ENCODE assay signal across 8 mouse cellular contexts in the genomic region with DNA sequence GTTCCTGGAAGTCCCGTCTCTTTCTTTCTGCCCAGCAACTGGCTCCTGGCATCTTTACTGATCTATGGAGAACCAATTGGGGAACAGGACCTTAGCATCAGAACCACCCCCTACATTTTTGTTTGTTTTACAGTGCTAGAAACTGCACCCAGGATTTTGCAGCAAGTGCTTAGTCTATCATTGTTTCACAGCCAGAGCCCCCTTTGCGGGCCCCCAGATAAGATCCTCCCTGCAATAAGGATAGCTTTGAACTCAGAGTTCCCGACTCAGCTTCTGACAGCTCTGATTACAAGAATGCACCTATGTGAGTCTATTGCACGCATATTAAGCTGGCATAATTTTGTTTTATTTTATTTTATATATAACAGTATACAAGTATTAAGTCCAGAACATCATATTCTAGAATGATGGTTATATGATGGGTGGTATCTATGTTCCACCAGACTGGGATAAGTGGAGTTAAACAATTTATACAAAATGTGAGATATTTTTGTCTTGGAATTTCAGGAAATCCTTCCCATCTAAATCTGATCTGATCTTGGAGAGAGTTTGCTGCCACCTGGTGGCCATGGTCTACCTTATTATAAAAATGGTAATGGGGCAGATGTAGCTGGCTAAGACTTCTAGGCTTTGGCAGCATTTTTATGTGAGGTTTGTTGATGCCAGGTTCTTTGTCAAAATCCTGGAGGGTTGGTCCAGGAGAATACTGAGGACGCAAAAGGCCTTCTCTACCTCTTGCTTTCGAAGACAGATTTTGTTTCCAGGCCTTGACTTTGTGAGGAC. TPM values are rescaled to one million over a fixed set of nuclear protein-coding genes. Genes with fewer than 3 reads are reported as not detected.
DNase-seq lines count a peak whose midpoint lies in the region; ATAC-seq and TF ChIP-seq lines count a peak whose summit lies in the region.

No protein-coding gene starts in this region.

- DNase-seq in A20 (ENCODE audit: low read depth, low spot score): peak; percentile 51
- DNase-seq in embryonic facial prominence, embryonic 14.5 days (ENCODE audit: low spot score): peak; percentile 87
- peak; percentile 83 for DNase-seq in kidney, postnatal 14 days
- no peak for DNase-seq in liver, embryonic 11.5 days (ENCODE audit: low spot score)
- DNase-seq in neural tube, embryonic 10.5 days (ENCODE audit: extremely low spot score, low spot score): peak; percentile 73
- peak; percentile 74 for DNase-seq in stomach, postnatal 0 days (ENCODE audit: low spot score)

- no peak overlapping the region for H3K9ac ChIP-seq in embryonic facial prominence, embryonic 14.5 days (ENCODE audit: low read depth, low read length)
- peak overlapping the region; percentile 44 for H3K9ac ChIP-seq in heart, embryonic 13.5 days
- H3K9ac ChIP-seq in liver, embryonic 11.5 days (ENCODE audit: low read depth, low read length): no peak overlapping the region
- no peak overlapping the region for H3K9ac ChIP-seq in stomach, postnatal 0 days (ENCODE audit: low read length)

- H3K36me3 ChIP-seq in embryonic facial prominence, embryonic 14.5 days (ENCODE audit: control insufficient read depth, insufficient read depth, low read length): peaks cover 16% of the 10 kb centered on the region; the same call in 1 of the 2 replicates
- H3K36me3 ChIP-seq in heart, embryonic 13.5 days: peaks cover 21% of the 10 kb centered on the region
- peaks cover 5% of the 10 kb centered on the region for H3K36me3 ChIP-seq in liver, embryonic 11.5 days (ENCODE audit: control insufficient read depth, insufficient read depth, low read length)
- H3K36me3 ChIP-seq in stomach, postnatal 0 days (ENCODE audit: control insufficient read depth, insufficient read depth, low read length): no peaks in the 10 kb centered on the region

- TF ChIP-seq POLR2A in bone marrow, adult 2 months (IDR thresholded peaks at IDR 0.05; ENCODE audit: borderline replicate concordance, control insufficient read depth, low read depth, low read length): no peak

- TF ChIP-seq EP300 in stomach, postnatal 0 days (optimal IDR thresholded peaks at IDR 0.05): no peak

- 0 out of 2 replicates have a peak, but pooled peaks have one; percentile 15 for TF ChIP-seq CTCF in bone marrow, adult 2 months (IDR thresholded peaks at IDR 0.05; ENCODE audit: control insufficient read depth, insufficient read depth, low read length)
- peak; percentile 86 for TF ChIP-seq CTCF in stomach, postnatal 0 days (IDR thresholded peaks at IDR 0.05; ENCODE audit: low read depth)

- no peak for ATAC-seq in embryonic facial prominence, embryonic 14.5 days (ENCODE audit: low read depth)
- ATAC-seq in heart, embryonic 13.5 days (ENCODE audit: extremely low read depth, insufficient number of reproducible peaks, low FRiP score, low TSS enrichment): no peak
- ATAC-seq in liver, embryonic 11.5 days (replicated peaks; ENCODE audit: low FRiP score): peak; percentile 68
- ATAC-seq in stomach, postnatal 0 days (ENCODE audit: low FRiP score, low TSS enrichment): peak; percentile 47; the same call in 1 of the 2 replicates

- no peaks in the 10 kb centered on the region for H3K27me3 ChIP-seq in embryonic facial prominence, embryonic 14.5 days (replicated peaks; ENCODE audit: control insufficient read depth, insufficient read depth, low read length)
- no peaks in the 10 kb centered on the region for H3K27me3 ChIP-seq in heart, embryonic 13.5 days (replicated peaks)
- no peaks in the 10 kb centered on the region for H3K27me3 ChIP-seq in liver, embryonic 11.5 days (replicated peaks; ENCODE audit: control insufficient read depth, insufficient read depth, low read length)
- no peaks in the 10 kb centered on the region for H3K27me3 ChIP-seq in stomach, postnatal 0 days (ENCODE audit: control insufficient read depth, insufficient read depth, low read length)

- 63% methylated on average over 6 of the region's 6 CpGs for WGBS in bone marrow, adult 2 months
- 68% methylated on average over 6 of the region's 6 CpGs for WGBS in embryonic facial prominence, embryonic 14.5 days
- WGBS in heart, embryonic 13.5 days: 50% methylated on average over 6 of the region's 6 CpGs
- WGBS in liver, embryonic 11.5 days: 62% methylated on average over 6 of the region's 6 CpGs
- 49% methylated on average over 6 of the region's 6 CpGs for WGBS in stomach, postnatal 0 days

- H3K4me2 ChIP-seq in embryonic facial prominence, embryonic 14.5 days (ENCODE audit: low read depth, low read length): no peak overlapping the region
- no peak overlapping the region for H3K4me2 ChIP-seq in heart, embryonic 13.5 days
- H3K4me2 ChIP-seq in liver, embryonic 11.5 days: peak overlapping the region; percentile 23
- H3K4me2 ChIP-seq in stomach, postnatal 0 days (replicated peaks; ENCODE audit: low read depth): no peak overlapping the region

- no peaks in the 10 kb centered on the region for H3K9me3 ChIP-seq in embryonic facial prominence, embryonic 14.5 days (ENCODE audit: control insufficient read depth, low read length)
- no peaks in the 10 kb centered on the region for H3K9me3 ChIP-seq in heart, embryonic 13.5 days
- no peaks in the 10 kb centered on the region for H3K9me3 ChIP-seq in liver, embryonic 11.5 days (ENCODE audit: control insufficient read depth, low read length)
- no peaks in the 10 kb centered on the region for H3K9me3 ChIP-seq in stomach, postnatal 0 days (ENCODE audit: control insufficient read depth, low read length)

- H3K4me3 ChIP-seq in bone marrow, adult 2 months (replicated peaks; ENCODE audit: control insufficient read depth, low read depth, low read length): no peak overlapping the region
- H3K4me3 ChIP-seq in embryonic facial prominence, embryonic 14.5 days (ENCODE audit: low read depth, low read length): no peak overlapping the region
- H3K4me3 ChIP-seq in heart, embryonic 13.5 days: no peak overlapping the region
- H3K4me3 ChIP-seq in liver, embryonic 11.5 days (ENCODE audit: low read depth, low read length): no peak overlapping the region
- H3K4me3 ChIP-seq in stomach, postnatal 0 days (ENCODE audit: low read depth, low read length): no peak overlapping the region

- no peaks in the 10 kb centered on the region; the same call in 1 of the 2 replicates for H3K4me1 ChIP-seq in bone marrow, adult 2 months (ENCODE audit: control insufficient read depth, insufficient read depth, low read length)
- no peaks in the 10 kb centered on the region for H3K4me1 ChIP-seq in embryonic facial prominence, embryonic 14.5 days (ENCODE audit: control insufficient read depth, insufficient read depth, low read length)
- H3K4me1 ChIP-seq in heart, embryonic 13.5 days: peaks cover 11% of the 10 kb centered on the region
- H3K4me1 ChIP-seq in liver, embryonic 11.5 days (replicated peaks; ENCODE audit: control insufficient read depth, insufficient read depth, low read length): peaks cover 10% of the 10 kb centered on the region
- no peaks in the 10 kb centered on the region for H3K4me1 ChIP-seq in stomach, postnatal 0 days (replicated peaks; ENCODE audit: control insufficient read depth, insufficient read depth)

- no peak overlapping the region for H3K27ac ChIP-seq in bone marrow, adult 2 months (ENCODE audit: control insufficient read depth, insufficient read depth, low read depth, low read length, poor library complexity)
- H3K27ac ChIP-seq in embryonic facial prominence, embryonic 14.5 days (replicated peaks; ENCODE audit: low read depth, low read length): no peak overlapping the region
- H3K27ac ChIP-seq in heart, embryonic 13.5 days (replicated peaks): peak overlapping the region; percentile 45
- H3K27ac ChIP-seq in liver, embryonic 11.5 days (ENCODE audit: low read depth, low read length): peak overlapping the region; percentile 6; the same call in 1 of the 2 replicates
- H3K27ac ChIP-seq in stomach, postnatal 0 days (replicated peaks): no peak overlapping the region

RNA-seq across cellular contexts. Expression of gene Ube2r2, which starts 30.3 kb away (rescaled TPM):
- polyA plus RNA-seq in bone marrow, adult 2 months (2011; ENCODE audit: insufficient read depth, insufficient read length, low replicate concordance, missing spikeins): 41.2 and 44.4 TPM in 2 replicates
- 83.7 and 90.7 TPM in 2 replicates for polyA plus RNA-seq in embryonic facial prominence, embryonic 14.5 days (2014; fragmentation: Nextera tagmentation; extraction: Ambion mirVana)
- polyA plus RNA-seq in heart, embryonic 13.5 days (2015; fragmentation: Nextera tagmentation; extraction: Ambion mirVana): 73.3 and 75.3 TPM in 2 replicates
- polyA plus RNA-seq in liver, embryonic 11.5 days (2014; fragmentation: Nextera tagmentation; extraction: Ambion mirVana): 46.7 and 49.2 TPM in 2 replicates
- 76.3 and 89.0 TPM in 2 replicates for polyA plus RNA-seq in stomach, postnatal 0 days (2015; fragmentation: Nextera tagmentation; extraction: Ambion mirVana)

RNA-seq across cellular contexts. Expression of gene Nol6, which starts 41.6 kb away (rescaled TPM):
- polyA plus RNA-seq in bone marrow, adult 2 months (2011; ENCODE audit: insufficient read depth, insufficient read length, low replicate concordance, missing spikeins): 7.5 and 10.0 TPM in 2 replicates
- 24.9 and 29.4 TPM in 2 replicates for polyA plus RNA-seq in embryonic facial prominence, embryonic 14.5 days (2014; fragmentation: Nextera tagmentation; extraction: Ambion mirVana)
- 15.7 and 18.2 TPM in 2 replicates for polyA plus RNA-seq in heart, embryonic 13.5 days (2015; fragmentation: Nextera tagmentation; extraction: Ambion mirVana)
- polyA plus RNA-seq in liver, embryonic 11.5 days (2014; fragmentation: Nextera tagmentation; extraction: Ambion mirVana): 35.8 and 39.8 TPM in 2 replicates
- 9.5 and 10.9 TPM in 2 replicates for polyA plus RNA-seq in stomach, postnatal 0 days (2015; fragmentation: Nextera tagmentation; extraction: Ambion mirVana)

Comparison
In these comparisons a context has a peak if more than half of its experiments do, and no peak if none do; other contexts are left out.
1. H3K27ac ChIP-seq: peak in heart, embryonic 13.5 days (single experiment) and liver, embryonic 11.5 days (single experiment); none in bone marrow, adult 2 months (single experiment), embryonic facial prominence, embryonic 14.5 days (single experiment) and stomach, postnatal 0 days (single experiment).
2. ATAC-seq: peak in liver, embryonic 11.5 days (single experiment) and stomach, postnatal 0 days (single experiment); none in embryonic facial prominence, embryonic 14.5 days (single experiment) and heart, embryonic 13.5 days (single experiment).